Mouse (Mus musculus) testis, adult 2 months (tissue): ENCODE results near the gene Ttll4.

Experiments used
- CTCF ChIP-seq: fragments of 200-500 bp; IDR thresholded peaks from 2 replicates; pipeline ENCODE4 v1.5.1; 2012; ENCODE audit warnings: low read depth, mild to moderate bottlenecking, inconsistent platforms, low read length, moderate library complexity; ENCODE audit not compliant: control insufficient read depth, insufficient read depth, insufficient replicate concordance
- POLR2A ChIP-seq: fragments of 200-500 bp; IDR thresholded peaks from 2 replicates; pipeline ENCODE4 v1.6.1; 2012; ENCODE audit warnings: low read depth, mild to moderate bottlenecking, inconsistent platforms, low read length, moderate library complexity; ENCODE audit not compliant: control insufficient read depth

DNA sequence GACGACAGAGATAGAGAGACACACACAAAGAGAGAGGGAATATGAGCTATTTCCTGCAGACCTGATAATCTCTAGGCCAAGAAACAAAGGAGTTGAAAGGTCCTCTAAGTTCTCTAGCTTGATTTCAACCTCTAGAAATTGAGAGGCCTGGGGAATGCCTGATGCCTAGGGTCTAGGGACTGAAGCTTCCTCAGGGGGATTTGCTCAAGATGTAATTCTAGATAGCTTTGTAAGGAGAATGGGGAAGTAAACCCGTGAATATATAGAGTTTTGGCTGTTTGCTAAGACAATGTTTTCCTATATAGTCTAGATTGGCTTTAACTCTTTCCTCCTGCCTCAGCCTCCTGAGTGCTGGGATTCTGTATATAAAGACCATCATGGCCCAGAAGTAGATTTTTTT lies 53.4 kb downstream of the Ttll4 start:
- TF ChIP-seq CTCF = no peak
- no peak for TF ChIP-seq POLR2A
